8 mouse cellular contexts compared by ENCODE assay signal in genomic region chr12:33147497-33148267, GRCm38 (mm10). TPM values are rescaled to one million over a fixed set of nuclear protein-coding genes. Genes with fewer than 3 reads are reported as not detected.
A peak's percentile ranks its signal among the peaks of the same experiment; 100 is the strongest.
DNase-seq lines count a peak whose midpoint lies in the region; ATAC-seq and TF ChIP-seq lines count a peak whose summit lies in the region.

TSS of gene Atxn7l1 (plus strand) at chr12:33147693.

- peak; percentile 94 for DNase-seq in MEL (ENCODE audit: low read depth, low spot score)
- peak; percentile 94 for DNase-seq in cerebellum, adult 2 months
- peak; percentile 98 for DNase-seq in forebrain, postnatal 0 days
- peak; percentile 95 for DNase-seq in heart, postnatal 4 days
- DNase-seq in layer of hippocampus, adult 8-10 months (ENCODE audit: low spot score in 2 of 2) = peak; percentile 91
- DNase-seq in ovary, adult 18-20 months (ENCODE audit: low spot score) = peak; percentile 89
- peak; percentile 92 for DNase-seq in thymus, postnatal 0 days (ENCODE audit: low spot score)

- peak; percentile 97 for ATAC-seq in forebrain, postnatal 0 days
- peak; percentile 97 for ATAC-seq in lung, embryonic 15.5 days (ENCODE audit: borderline replicate concordance, extremely low read depth, low FRiP score, low TSS enrichment)

- no peak for TF ChIP-seq EP300 in MEL (IDR thresholded peaks at IDR 0.05; ENCODE audit: low read depth in 1 of 2, low read length in 2 of 2)

- H3K9ac ChIP-seq in MEL (ENCODE audit: control insufficient read depth, low read depth, low read length, poor library complexity, severe bottlenecking) = peak within 1 kb of the TSS; percentile 95
- peak within 1 kb of the TSS; percentile 64 for H3K9ac ChIP-seq in forebrain, postnatal 0 days
- H3K9ac ChIP-seq in lung, embryonic 15.5 days = peak within 1 kb of the TSS; percentile 82

- peaks cover 0 to 6% of the 10 kb centered on the region in 2 experiments; a peak in 2 of 4 replicates for H3K36me3 ChIP-seq in MEL (ENCODE audit: control insufficient read depth in 1 of 2, insufficient read depth in 2 of 2, low read length in 2 of 2)
- H3K36me3 ChIP-seq in forebrain, postnatal 0 days (ENCODE audit: insufficient read depth) = no peaks in the 10 kb centered on the region
- no peaks in the 10 kb centered on the region for H3K36me3 ChIP-seq in lung, embryonic 15.5 days

- H3K27me3 ChIP-seq in MEL (ENCODE audit: control insufficient read depth in 1 of 2, insufficient read depth in 2 of 2, low read length in 2 of 2) = no peaks in the 10 kb centered on the region
- H3K27me3 ChIP-seq in cerebellum, adult 2 months (ENCODE audit: control insufficient read depth, insufficient read depth, low read length) = no peaks in the 10 kb centered on the region
- H3K27me3 ChIP-seq in forebrain, postnatal 0 days (ENCODE audit: insufficient read depth, low read length) = no peaks in the 10 kb centered on the region; the same call in 1 of the 2 replicates
- H3K27me3 ChIP-seq in lung, embryonic 15.5 days = peaks cover 13% of the 10 kb centered on the region

- TF ChIP-seq POLR2A in MEL (IDR thresholded peaks at IDR 0.05; ENCODE audit: control insufficient read depth in 1 of 2, insufficient read depth in 1 of 2, low read depth in 1 of 2, low read length in 2 of 2, poor library complexity in 1 of 2) = peak; percentile 69 to 87; a peak in 3 of 4 replicates
- peak; percentile 84 for TF ChIP-seq POLR2A in cerebellum, adult 2 months (IDR thresholded peaks at IDR 0.05; ENCODE audit: borderline replicate concordance, insufficient read depth, low read length)

- H3K4me2 ChIP-seq in forebrain, postnatal 0 days (ENCODE audit: low read depth) = peak within 1 kb of the TSS; percentile 92
- H3K4me2 ChIP-seq in lung, embryonic 15.5 days = peak within 1 kb of the TSS; percentile 97

- WGBS in cerebellum, adult 2 months = under 1% methylated on average over 54 of the region's 54 CpGs
- WGBS in forebrain, postnatal 0 days = under 1% methylated on average over 52 of the region's 54 CpGs
- under 1% methylated on average over 54 of the region's 54 CpGs for WGBS in lung, embryonic 15.5 days

- H3K9me3 ChIP-seq in MEL (replicated peaks; ENCODE audit: insufficient read depth, low read length) = no peaks in the 10 kb centered on the region
- H3K9me3 ChIP-seq in forebrain, postnatal 0 days (ENCODE audit: low read length) = no peaks in the 10 kb centered on the region
- no peaks in the 10 kb centered on the region for H3K9me3 ChIP-seq in lung, embryonic 15.5 days

- peak within 1 kb of the TSS; percentile 67 for H3K27ac ChIP-seq in MEL (ENCODE audit: control insufficient read depth, low read depth, low read length)
- H3K27ac ChIP-seq in cerebellum, adult 2 months (ENCODE audit: insufficient read depth, low read length) = peak within 1 kb of the TSS; percentile 44
- peak within 1 kb of the TSS; percentile 89 for H3K27ac ChIP-seq in forebrain, postnatal 0 days (ENCODE audit: low read depth, low read length)
- peak within 1 kb of the TSS; percentile 60 for H3K27ac ChIP-seq in lung, embryonic 15.5 days

- peaks cover 6% of the 10 kb centered on the region for H3K79me2 ChIP-seq in MEL (ENCODE audit: control insufficient read depth, insufficient read depth, low read length, poor library complexity)

- peaks cover 0 to 21% of the 10 kb centered on the region in 2 experiments; a peak in 3 of 4 replicates for H3K4me1 ChIP-seq in MEL (ENCODE audit: control insufficient read depth in 1 of 2, insufficient read depth in 2 of 2, low read length in 2 of 2)
- H3K4me1 ChIP-seq in cerebellum, adult 2 months (ENCODE audit: control insufficient read depth, insufficient read depth, low read length) = peaks cover 9% of the 10 kb centered on the region
- peaks cover 21% of the 10 kb centered on the region for H3K4me1 ChIP-seq in forebrain, postnatal 0 days (ENCODE audit: insufficient read depth)
- H3K4me1 ChIP-seq in lung, embryonic 15.5 days = peaks cover 15% of the 10 kb centered on the region

- peak; percentile 37 for TF ChIP-seq RAD21 in MEL (IDR thresholded peaks at IDR 0.05; ENCODE audit: low read depth, low read length)

- H3K4me3 ChIP-seq in MEL (ENCODE audit: control insufficient read depth in 1 of 2, insufficient read depth in 1 of 2, low read depth in 2 of 2, low read length in 2 of 2) = peak within 1 kb of the TSS; percentile 95 to 97
- peak within 1 kb of the TSS; percentile 63 for H3K4me3 ChIP-seq in cerebellum, adult 2 months (replicated peaks; ENCODE audit: insufficient read depth, low read depth, low read length)
- H3K4me3 ChIP-seq in forebrain, postnatal 0 days (ENCODE audit: low read depth, low read length) = peak within 1 kb of the TSS; percentile 64
- H3K4me3 ChIP-seq in lung, embryonic 15.5 days = peak within 1 kb of the TSS; percentile 66

- TF ChIP-seq CTCF in MEL (IDR thresholded peaks at IDR 0.05 in 2 of 3, conservative IDR thresholded peaks at IDR 0.05 in 1 of 3; ENCODE audit: control insufficient read depth in 1 of 3, insufficient read depth in 1 of 3, low read depth in 2 of 3, low read length in 3 of 3, poor library complexity in 1 of 3, severe bottlenecking in 1 of 3) = peak; percentile 63 to 95 (median 74); a peak in 5 of 6 replicates
- peak; percentile 70 for TF ChIP-seq CTCF in cerebellum, adult 2 months (IDR thresholded peaks at IDR 0.05; ENCODE audit: borderline replicate concordance, insufficient read depth, low read depth, low read length)
- peak; percentile 88 for TF ChIP-seq CTCF in forebrain, postnatal 0 days (IDR thresholded peaks at IDR 0.05; ENCODE audit: low read depth)

TF ChIP-seq in MEL, 35 proteins besides CTCF, POLR2A, EP300 and RAD21 (continues in another document):
- TF ChIP-seq GABPA (IDR thresholded peaks at IDR 0.05; ENCODE audit: low read depth, low read length) = no peak
- no peak for TF ChIP-seq ETS1 (IDR thresholded peaks at IDR 0.05; ENCODE audit: low read depth, low read length)
- TF ChIP-seq POLR2AphosphoS2 (IDR thresholded peaks at IDR 0.05; ENCODE audit: low read length) = peak; percentile 71; the same call in 1 of the 2 replicates
- no peak for TF ChIP-seq MYB (IDR thresholded peaks at IDR 0.05; ENCODE audit: low read depth, low read length)
- no peak; the same call in 1 of the 2 replicates for TF ChIP-seq RCOR1 (IDR thresholded peaks at IDR 0.05; ENCODE audit: low read depth, low read length)
- TF ChIP-seq CHD2 (IDR thresholded peaks at IDR 0.05; ENCODE audit: low read length) = no peak
- no peak for TF ChIP-seq MAX (IDR thresholded peaks at IDR 0.05; ENCODE audit: low read length)
- peak; percentile 32; the same call in 1 of the 2 replicates for TF ChIP-seq HCFC1 (IDR thresholded peaks at IDR 0.05; ENCODE audit: low read depth, low read length)
- TF ChIP-seq USF2 (IDR thresholded peaks at IDR 0.05; ENCODE audit: borderline replicate concordance in 1 of 2, insufficient read depth in 1 of 2, low read depth in 1 of 2, low read length in 2 of 2) = no peak
- no peak for TF ChIP-seq MYC (IDR thresholded peaks at IDR 0.05; ENCODE audit: low read depth, low read length)
- TF ChIP-seq KAT2A (conservative IDR thresholded peaks at IDR 0.05; ENCODE audit: low read depth, low read length) = no peak
- TF ChIP-seq USF1 (IDR thresholded peaks at IDR 0.05; ENCODE audit: low read depth, low read length) = no peak
- no peak for TF ChIP-seq ELF1 (IDR thresholded peaks at IDR 0.05; ENCODE audit: low read depth, low read length)
- TF ChIP-seq TAL1 (IDR thresholded peaks at IDR 0.05; ENCODE audit: low read length) = no peak
- no peak for TF ChIP-seq ZC3H11A (IDR thresholded peaks at IDR 0.05; ENCODE audit: low read depth, low read length)
- TF ChIP-seq ZMIZ1 (IDR thresholded peaks at IDR 0.05; ENCODE audit: low read depth, low read length) = no peak
- peak; percentile 12; the same call in 1 of the 2 replicates for TF ChIP-seq SMC3 (IDR thresholded peaks at IDR 0.05; ENCODE audit: low read depth, low read length)
- TF ChIP-seq MXI1 (IDR thresholded peaks at IDR 0.05; ENCODE audit: low read depth, low read length) = 0 out of 2 replicates have a peak, but pooled peaks have one; percentile 14
- 0 out of 2 replicates have a peak, but pooled peaks have one; percentile 6 for TF ChIP-seq ZNF384 (IDR thresholded peaks at IDR 0.05; ENCODE audit: low read depth, low read length)
- no peak for TF ChIP-seq MEF2A (IDR thresholded peaks at IDR 0.05; ENCODE audit: extremely low read depth, insufficient replicate concordance, low read depth, low read length, poor library complexity, severe bottlenecking)
- TF ChIP-seq E2F4 (IDR thresholded peaks at IDR 0.05; ENCODE audit: borderline replicate concordance, low read depth, low read length) = no peak
- TF ChIP-seq POLR2AphosphoS5 (IDR thresholded peaks at IDR 0.05; ENCODE audit: borderline replicate concordance, low read depth, low read length) = no peak
- no peak for TF ChIP-seq NRF1 (IDR thresholded peaks at IDR 0.05; ENCODE audit: insufficient read depth, low read depth, low read length, poor library complexity, severe bottlenecking)
- 0 out of 2 replicates have a peak, but pooled peaks have one; percentile 11 for TF ChIP-seq SIN3A (IDR thresholded peaks at IDR 0.05; ENCODE audit: low read length)
- TF ChIP-seq CHD1 (IDR thresholded peaks at IDR 0.05; ENCODE audit: low read depth, low read length) = peak; percentile 65; the same call in 1 of the 2 replicates
- TF ChIP-seq TBP (IDR thresholded peaks at IDR 0.05; ENCODE audit: low read depth, low read length) = peak; percentile 70
- TF ChIP-seq ZKSCAN1 (IDR thresholded peaks at IDR 0.05; ENCODE audit: low read depth, low read length) = no peak
- peak; percentile 76 for TF ChIP-seq NELFE (IDR thresholded peaks at IDR 0.05; ENCODE audit: low read depth, low read length)
- TF ChIP-seq MAZ (IDR thresholded peaks at IDR 0.05; ENCODE audit: low read depth, low read length) = no peak
- TF ChIP-seq UBTF (IDR thresholded peaks at IDR 0.05; ENCODE audit: borderline replicate concordance, insufficient read depth, low read depth, low read length) = no peak
- no peak for TF ChIP-seq MAFK (IDR thresholded peaks at IDR 0.05; ENCODE audit: borderline replicate concordance, low read depth, low read length)

RNA-seq across cellular contexts. Expression of gene Atxn7l1, which starts in this region (rescaled TPM):
- total RNA-seq in MEL (2012; rRNA removed) = 11.6 and 15.1 TPM in 2 replicates
- 10 to 100 TPM in 1 of 2 experiments, not detected in 1; 50.3 TPM for polyA plus RNA-seq in MEL (2012; ENCODE audit: insufficient read depth in 1 of 2, insufficient read length in 2 of 2, low read depth in 1 of 2, low replicate concordance in 2 of 2, missing spikeins in 1 of 2)
- polyA plus RNA-seq in cerebellum, adult 2 months (2012; rRNA removed) = 38.7 and 40.9 TPM in 2 replicates
- 16.1 and 23.0 TPM in 2 replicates for total RNA-seq in forebrain, postnatal 0 days (2014; rRNA removed)
- 18.2 TPM in 2 replicates for polyA plus RNA-seq in forebrain, postnatal 0 days (2015; fragmentation: Nextera tagmentation; extraction: Ambion mirVana)
- 10 to 100 TPM; 16.8 to 17.5 TPM for total RNA-seq in heart, postnatal 4 days (2021)
- total RNA-seq in layer of hippocampus, adult 8-10 months (2022) = 10 to 100 TPM; 56.9 to 65.7 (median 60.7) TPM
- 11.8 and 12.4 TPM in 2 replicates for polyA plus RNA-seq in lung, embryonic 15.5 days (2015; fragmentation: Nextera tagmentation; extraction: Ambion mirVana)
- 27.3 and 34.3 TPM in 2 replicates for polyA plus RNA-seq in thymus, postnatal 0 days (2015; fragmentation: Nextera tagmentation; extraction: Ambion mirVana)

Comparison
In these comparisons a context has a peak if more than half of its experiments do, and no peak if none do; other contexts are left out.
1. Peak in every context shown above with its lines: DNase-seq, ATAC-seq, H3K4me3 ChIP-seq and H3K27ac ChIP-seq.